9 mouse cellular contexts compared by ENCODE assay signal in genomic region chr13:83733991-83734610, GRCm38 (mm10).
DNase-seq lines count a peak whose midpoint lies in the region; ATAC-seq and TF ChIP-seq lines count a peak whose summit lies in the region.
"Had no signal": no experiment of that assay in that cellular context is flagged by ENCODE, and none has a peak within 500 bp of the region (broad histone marks: within the 10 kb centered on the region; RNA-seq: fewer than 3 reads in every experiment).

No protein-coding gene starts in this region.

- DNase-seq in kidney, adult 11 months, result no peak
- DNase-seq in embryonic facial prominence, embryonic 10.5 days (ENCODE audit: low spot score), result no peak
- DNase-seq in midbrain, postnatal 0 days (ENCODE audit: low spot score), result peak; percentile 67
- no peak for DNase-seq in urinary bladder, adult 18-20 months (ENCODE audit: low spot score in 2 of 2)
- DNase-seq in B cell, adult 2 months, result no peak
- DNase-seq: gastrocnemius, postnatal 25 days had no signal

- no peak overlapping the region for H3K4me2 ChIP-seq in kidney, embryonic 14.5 days (replicated peaks; ENCODE audit: low read depth, low read length)
- H3K4me2 ChIP-seq in hindbrain, embryonic 12.5 days (replicated peaks), result peak overlapping the region; percentile 69
- peak overlapping the region; percentile 79 for H3K4me2 ChIP-seq in midbrain, postnatal 0 days (ENCODE audit: low read depth, low read length, poor library complexity, severe bottlenecking)

- peaks cover 71% of the 10 kb centered on the region for H3K27me3 ChIP-seq in kidney, embryonic 14.5 days (ENCODE audit: control insufficient read depth, insufficient read depth, low read length)
- peaks cover 99% of the 10 kb centered on the region for H3K27me3 ChIP-seq in embryonic facial prominence, embryonic 10.5 days (replicated peaks; ENCODE audit: low read depth, poor library complexity, severe bottlenecking)
- H3K27me3 ChIP-seq in hindbrain, embryonic 12.5 days, result no peaks in the 10 kb centered on the region
- H3K27me3 ChIP-seq in midbrain, postnatal 0 days (ENCODE audit: insufficient read depth, low read length), result no peaks in the 10 kb centered on the region

- no peak for TF ChIP-seq CTCF in midbrain, postnatal 0 days (IDR thresholded peaks at IDR 0.05)

- WGBS in kidney, embryonic 14.5 days, result 3% methylated on average over 1 of the region's 1 CpGs
- WGBS in embryonic facial prominence, embryonic 10.5 days, result 2% methylated on average over 1 of the region's 1 CpGs
- 10% methylated on average over 1 of the region's 1 CpGs for WGBS in hindbrain, embryonic 12.5 days
- 2% methylated on average over 1 of the region's 1 CpGs for WGBS in midbrain, postnatal 0 days

- peak overlapping the region; percentile 34 for H3K4me3 ChIP-seq in kidney, embryonic 14.5 days (ENCODE audit: low read length)
- peak overlapping the region; percentile 72 for H3K4me3 ChIP-seq in embryonic facial prominence, embryonic 10.5 days
- H3K4me3 ChIP-seq in hindbrain, embryonic 12.5 days, result peak overlapping the region; percentile 84
- peak overlapping the region; percentile 78 for H3K4me3 ChIP-seq in midbrain, postnatal 0 days (ENCODE audit: low read depth, low read length)

- no peaks in the 10 kb centered on the region for H3K9me3 ChIP-seq in kidney, embryonic 14.5 days (ENCODE audit: control insufficient read depth, low read length)
- no peaks in the 10 kb centered on the region for H3K9me3 ChIP-seq in embryonic facial prominence, embryonic 10.5 days
- H3K9me3 ChIP-seq in hindbrain, embryonic 12.5 days (replicated peaks), result no peaks in the 10 kb centered on the region
- no peaks in the 10 kb centered on the region for H3K9me3 ChIP-seq in midbrain, postnatal 0 days (ENCODE audit: low read length)

- H3K27ac ChIP-seq in kidney, embryonic 14.5 days (ENCODE audit: low read depth, low read length), result no peak overlapping the region
- H3K27ac ChIP-seq in embryonic facial prominence, embryonic 10.5 days (replicated peaks), result peak overlapping the region; percentile 94
- peak overlapping the region; percentile 100 for H3K27ac ChIP-seq in hindbrain, embryonic 12.5 days
- peak overlapping the region; percentile 100 for H3K27ac ChIP-seq in midbrain, postnatal 0 days (ENCODE audit: low read depth, low read length)

- no peaks in the 10 kb centered on the region for H3K36me3 ChIP-seq in kidney, embryonic 14.5 days (ENCODE audit: control insufficient read depth, insufficient read depth, low read length)
- H3K36me3 ChIP-seq in embryonic facial prominence, embryonic 10.5 days (replicated peaks), result no peaks in the 10 kb centered on the region
- H3K36me3 ChIP-seq in hindbrain, embryonic 12.5 days, result no peaks in the 10 kb centered on the region; the same call in none of the 2 replicates
- H3K36me3 ChIP-seq in midbrain, postnatal 0 days (ENCODE audit: insufficient read depth, low read length), result peaks cover 10% of the 10 kb centered on the region; the same call in 1 of the 2 replicates

- no peaks in the 10 kb centered on the region for H3K4me1 ChIP-seq in kidney, embryonic 14.5 days (ENCODE audit: control insufficient read depth, insufficient read depth, low read length)
- peaks cover 27% of the 10 kb centered on the region for H3K4me1 ChIP-seq in embryonic facial prominence, embryonic 10.5 days
- H3K4me1 ChIP-seq in hindbrain, embryonic 12.5 days, result no peaks in the 10 kb centered on the region
- H3K4me1 ChIP-seq in midbrain, postnatal 0 days (ENCODE audit: insufficient read depth, low read length), result no peaks in the 10 kb centered on the region

- no peak for ATAC-seq in kidney, embryonic 14.5 days (ENCODE audit: low FRiP score, low TSS enrichment)
- no peak for ATAC-seq in hindbrain, embryonic 12.5 days (ENCODE audit: low FRiP score)
- ATAC-seq in midbrain, postnatal 0 days (ENCODE audit: low FRiP score), result no peak
- no peak for ATAC-seq in erythroblast, adult 5-6 weeks (replicated peaks; ENCODE audit: low FRiP score, poor library complexity, severe bottlenecking)

- H3K9ac ChIP-seq in kidney, embryonic 14.5 days (ENCODE audit: low read depth, low read length), result peak overlapping the region; percentile 14; the same call in 1 of the 2 replicates
- H3K9ac ChIP-seq in hindbrain, embryonic 12.5 days, result peak overlapping the region; percentile 100
- peak overlapping the region; percentile 100 for H3K9ac ChIP-seq in midbrain, postnatal 0 days (replicated peaks; ENCODE audit: low read length, poor library complexity, severe bottlenecking)

Comparison
In these comparisons a context has a peak if more than half of its experiments do, and no peak if none do; other contexts are left out.
1. H3K4me3 ChIP-seq: peak in every context shown above with its lines; median percentile 84 in hindbrain, embryonic 12.5 days; 78 in midbrain, postnatal 0 days; 72 in embryonic facial prominence, embryonic 10.5 days; 34 in kidney, embryonic 14.5 days.
2. H3K9ac ChIP-seq: peak in every context shown above with its lines; median percentile 100 in hindbrain, embryonic 12.5 days; 100 in midbrain, postnatal 0 days; 14 in kidney, embryonic 14.5 days.